Mouse (Mus musculus) adrenal gland, adult 8-10 months (tissue): Measurements from ENCODE around the gene Spag5. TPM values are rescaled to one million over a fixed set of nuclear protein-coding genes. Genes with fewer than 3 reads are reported as not detected.

Experiments
- DNase-seq: peaks from one replicate; pipeline ENCODE4 v3.0.0; 2022
- total RNA-seq, 4 experiments: library from RNA; stranded (reverse); gene quantifications; 2 replicates each; pipeline ENCODE4 v1.2.4; 2022

The Spag5 gene
- total RNA-seq, 4 experiments from 2014 or later, result 5.1 to 8.3 (median 6.9) TPM

DNA sequence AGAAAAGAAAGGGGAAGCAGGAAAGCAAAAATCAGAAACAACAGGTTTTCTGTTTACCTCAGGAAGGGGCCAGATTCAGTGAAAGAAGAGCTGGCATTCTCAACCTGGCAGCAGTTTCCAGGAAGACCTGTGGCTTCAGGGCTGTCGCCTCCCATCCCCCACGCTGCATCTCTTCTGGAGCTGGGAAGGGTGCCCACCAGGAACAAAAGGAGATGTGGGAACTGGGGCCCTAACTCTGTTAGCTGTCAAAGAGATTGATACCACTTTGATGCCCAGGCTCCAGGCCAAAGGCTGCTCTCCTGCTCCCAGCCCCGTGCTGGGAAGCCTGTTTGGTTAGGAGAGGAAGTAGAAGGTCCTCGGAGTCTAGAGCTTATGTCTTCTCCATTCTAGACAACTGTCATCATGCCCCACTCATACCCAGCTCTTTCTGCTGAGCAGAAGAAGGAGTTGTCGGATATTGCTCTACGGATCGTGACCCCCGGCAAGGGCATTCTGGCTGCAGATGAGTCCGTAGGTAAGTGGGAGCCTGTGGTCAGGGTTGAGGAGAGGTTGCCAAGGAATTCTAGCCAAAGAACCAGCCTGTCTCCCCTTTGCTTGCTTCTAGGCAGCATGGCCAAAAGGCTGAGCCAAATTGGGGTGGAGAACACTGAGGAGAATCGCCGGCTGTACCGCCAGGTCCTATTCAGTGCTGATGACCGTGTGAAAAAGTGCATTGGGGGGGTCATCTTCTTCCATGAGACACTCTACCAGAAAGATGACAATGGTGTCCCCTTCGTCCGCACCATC is 22.9 kb downstream of the Spag5 start:
- DNase-seq, result no peak

DNA sequence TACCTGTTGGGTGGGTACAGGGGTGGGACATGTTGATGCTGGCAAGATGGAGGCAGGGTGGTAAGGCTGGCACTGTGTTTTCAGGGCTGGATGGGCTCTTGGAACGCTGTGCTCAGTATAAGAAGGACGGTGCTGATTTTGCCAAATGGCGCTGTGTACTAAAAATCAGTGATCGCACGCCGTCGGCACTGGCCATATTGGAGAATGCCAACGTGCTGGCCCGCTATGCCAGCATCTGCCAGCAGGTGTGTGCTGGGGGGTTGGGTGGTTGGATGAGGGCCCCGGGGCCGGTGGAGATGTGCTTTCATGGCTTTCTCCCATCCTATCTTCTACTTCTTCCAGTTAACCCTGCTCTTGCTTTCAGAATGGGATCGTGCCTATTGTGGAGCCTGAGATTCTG is 23.6 kb downstream of the Spag5 start:
- DNase-seq, result no peak

DNA sequence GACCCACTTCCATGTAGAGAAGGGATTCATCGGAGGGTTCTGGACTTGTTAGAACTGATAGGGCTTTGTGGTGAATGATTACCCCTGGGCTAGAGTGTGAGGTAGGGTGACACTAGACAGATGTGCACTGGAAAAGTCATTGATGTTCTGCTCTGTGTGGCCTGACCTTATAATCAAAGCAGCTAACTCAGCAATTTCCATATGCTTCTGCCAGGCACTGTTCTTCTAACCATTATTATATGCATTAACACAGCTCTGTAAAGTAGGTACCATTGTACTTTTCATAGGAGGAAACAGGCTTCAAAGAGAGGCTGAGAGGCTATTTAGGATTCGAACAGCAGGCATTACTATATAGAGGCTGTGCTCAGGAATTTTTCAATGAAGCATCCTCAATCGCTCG is 25.9 kb downstream of the Spag5 start:
- DNase-seq, result no peak

DNA sequence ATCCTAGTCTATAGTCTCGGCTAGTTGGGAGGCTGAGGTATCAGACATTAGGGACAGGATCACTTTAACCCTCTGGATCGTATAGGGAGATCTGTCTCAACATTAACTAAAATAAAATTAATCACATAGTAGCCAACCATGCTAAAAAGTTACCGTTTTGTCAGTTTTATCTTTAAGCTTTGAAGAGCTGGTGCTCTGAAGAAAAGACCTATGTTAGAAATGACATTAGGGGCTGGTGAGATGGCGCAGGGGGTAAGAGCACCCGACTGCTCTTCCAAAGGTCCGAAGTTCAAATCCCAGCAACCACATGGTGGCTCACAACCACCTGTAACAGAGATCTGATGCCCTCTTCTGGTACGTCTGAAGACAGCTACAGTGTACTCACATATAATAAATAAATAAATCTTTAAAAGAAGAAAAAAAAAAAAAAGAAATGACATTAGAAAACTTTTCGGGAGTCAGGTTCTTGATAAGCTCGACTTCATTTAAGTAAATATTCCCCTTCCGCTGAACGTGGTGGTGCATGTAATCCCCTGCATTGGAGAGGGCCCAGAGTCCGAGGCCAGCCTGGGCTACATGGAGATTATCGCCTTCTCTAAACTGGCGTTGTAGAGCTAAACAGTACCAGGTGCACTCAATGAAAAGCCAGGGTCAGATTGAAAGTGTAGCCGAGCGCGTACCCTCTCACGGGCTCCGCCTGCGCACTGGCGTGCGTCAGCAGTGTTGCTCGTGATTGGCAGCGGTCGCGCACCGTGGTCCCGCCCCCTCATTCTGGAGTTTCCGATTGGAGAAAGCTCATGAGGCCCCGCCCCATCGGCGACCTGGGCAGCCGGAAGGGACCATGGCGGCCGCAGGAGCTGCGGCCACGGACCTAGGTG is 26.5 kb downstream of the Spag5 start, which contains the start of gene Pigs:
Gene Pigs (plus strand): TSS at position 782 of the 878 bp plus-strand sequence.
- peak; percentile 95 for DNase-seq

DNA sequence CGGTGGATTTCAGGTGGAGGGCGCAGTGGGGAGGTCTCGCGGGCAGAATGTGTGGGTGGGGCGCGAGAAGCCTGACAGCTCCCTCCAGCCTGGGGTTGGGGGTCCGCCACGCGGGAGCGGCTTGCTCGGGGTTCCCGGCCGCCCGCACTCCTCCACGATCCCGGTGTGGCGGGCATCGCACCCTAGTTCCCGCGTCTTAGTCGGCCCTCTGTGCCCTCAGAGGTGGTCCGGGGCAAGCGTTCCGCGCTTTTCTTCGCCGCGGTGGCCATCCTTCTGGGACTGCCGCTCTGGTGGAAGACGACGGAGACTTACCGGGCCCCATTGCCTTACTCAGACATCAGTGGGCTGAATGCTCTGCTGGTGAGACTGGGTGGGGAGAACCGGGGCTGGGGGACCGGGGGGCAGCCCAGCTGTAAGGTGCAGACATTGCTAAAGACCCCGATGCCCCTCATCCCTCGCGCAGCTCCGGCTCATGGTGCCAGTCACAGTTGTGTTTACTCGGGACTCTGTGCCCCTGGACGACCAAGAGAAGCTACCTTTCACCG is 27.3 kb downstream of the Spag5 start:
- no peak for DNase-seq

DNA sequence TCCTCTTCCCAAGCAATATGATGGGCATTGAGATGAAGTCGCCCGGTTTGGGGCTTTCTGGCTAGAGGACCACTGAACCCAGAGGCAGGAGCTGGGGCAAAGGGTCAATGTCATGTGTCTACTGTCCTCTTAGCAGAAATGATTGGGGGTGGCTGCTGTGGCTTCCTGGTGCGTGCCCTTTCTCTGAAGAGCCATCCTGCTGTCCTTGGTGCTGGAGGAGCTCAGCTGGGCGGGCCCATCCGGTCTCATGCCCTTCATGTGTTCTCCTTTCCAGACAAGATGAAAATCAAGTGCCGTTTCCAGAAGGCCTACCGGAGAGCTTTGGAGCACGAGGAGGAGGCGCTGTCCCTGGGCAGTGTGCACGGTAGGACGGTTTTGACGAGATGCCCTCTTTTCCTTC is 31.3 kb downstream of the Spag5 start:
- no peak for DNase-seq

DNA sequence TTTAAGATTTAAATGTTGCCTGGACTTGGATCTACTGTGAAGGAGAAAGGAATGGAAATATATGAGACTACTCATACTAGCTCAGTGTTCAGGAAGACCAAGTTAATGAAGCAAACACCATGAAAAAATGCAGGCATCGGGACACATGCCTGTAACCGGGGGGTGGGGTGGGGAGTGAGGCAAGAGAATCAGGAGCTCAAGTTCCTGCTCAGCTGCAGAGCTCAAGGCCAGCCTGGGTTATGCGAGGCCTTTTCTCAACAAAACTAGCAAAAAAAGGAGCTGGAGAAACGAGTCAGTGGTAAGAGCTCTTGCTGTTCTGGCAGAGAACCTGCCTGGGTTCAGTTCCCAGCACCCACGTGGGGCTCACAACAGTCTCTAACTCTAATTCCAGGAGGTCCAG is 32.7 kb downstream of the Spag5 start:
- no peak for DNase-seq

DNA sequence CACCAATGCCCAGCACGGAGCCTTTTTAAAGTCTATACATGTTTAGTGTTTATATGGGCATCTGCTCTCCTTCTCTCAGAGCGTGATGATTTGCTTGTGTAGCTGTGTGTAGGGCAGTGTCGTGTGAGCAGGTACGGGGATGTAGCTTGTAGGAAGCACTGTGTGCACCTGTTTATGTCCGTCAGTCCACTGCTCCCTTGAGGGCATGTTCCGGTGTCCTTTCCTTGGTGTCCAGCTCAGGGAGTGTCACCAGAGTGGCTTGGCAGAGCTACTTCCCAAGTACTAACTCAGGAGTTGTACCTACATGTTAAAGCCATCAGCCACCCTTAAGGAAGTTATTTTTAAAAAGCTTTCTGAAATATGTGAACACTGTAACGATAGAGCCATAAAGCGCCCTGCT is 35.7 kb downstream of the Spag5 start:
- no peak for DNase-seq

DNA sequence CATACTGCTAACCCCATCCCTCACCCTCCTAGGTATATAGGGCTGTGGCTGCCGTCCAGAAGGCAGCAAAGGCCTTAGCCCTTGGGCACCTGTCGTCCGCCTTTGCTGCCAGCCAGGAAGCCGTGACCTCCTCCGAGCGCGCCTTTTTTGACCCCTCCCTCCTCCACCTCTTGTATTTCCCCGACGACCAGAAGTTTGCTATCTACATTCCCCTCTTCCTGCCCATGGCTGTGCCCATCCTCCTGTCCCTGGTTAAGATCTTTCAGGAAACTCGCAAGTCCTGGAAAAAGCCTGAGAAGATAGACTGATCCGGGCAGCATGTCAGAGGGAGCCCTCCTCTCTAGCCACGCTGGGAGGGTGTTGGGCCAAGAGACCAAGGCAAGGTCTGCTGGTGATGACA is 40.4 kb downstream of the Spag5 start:
- no peak for DNase-seq

DNA sequence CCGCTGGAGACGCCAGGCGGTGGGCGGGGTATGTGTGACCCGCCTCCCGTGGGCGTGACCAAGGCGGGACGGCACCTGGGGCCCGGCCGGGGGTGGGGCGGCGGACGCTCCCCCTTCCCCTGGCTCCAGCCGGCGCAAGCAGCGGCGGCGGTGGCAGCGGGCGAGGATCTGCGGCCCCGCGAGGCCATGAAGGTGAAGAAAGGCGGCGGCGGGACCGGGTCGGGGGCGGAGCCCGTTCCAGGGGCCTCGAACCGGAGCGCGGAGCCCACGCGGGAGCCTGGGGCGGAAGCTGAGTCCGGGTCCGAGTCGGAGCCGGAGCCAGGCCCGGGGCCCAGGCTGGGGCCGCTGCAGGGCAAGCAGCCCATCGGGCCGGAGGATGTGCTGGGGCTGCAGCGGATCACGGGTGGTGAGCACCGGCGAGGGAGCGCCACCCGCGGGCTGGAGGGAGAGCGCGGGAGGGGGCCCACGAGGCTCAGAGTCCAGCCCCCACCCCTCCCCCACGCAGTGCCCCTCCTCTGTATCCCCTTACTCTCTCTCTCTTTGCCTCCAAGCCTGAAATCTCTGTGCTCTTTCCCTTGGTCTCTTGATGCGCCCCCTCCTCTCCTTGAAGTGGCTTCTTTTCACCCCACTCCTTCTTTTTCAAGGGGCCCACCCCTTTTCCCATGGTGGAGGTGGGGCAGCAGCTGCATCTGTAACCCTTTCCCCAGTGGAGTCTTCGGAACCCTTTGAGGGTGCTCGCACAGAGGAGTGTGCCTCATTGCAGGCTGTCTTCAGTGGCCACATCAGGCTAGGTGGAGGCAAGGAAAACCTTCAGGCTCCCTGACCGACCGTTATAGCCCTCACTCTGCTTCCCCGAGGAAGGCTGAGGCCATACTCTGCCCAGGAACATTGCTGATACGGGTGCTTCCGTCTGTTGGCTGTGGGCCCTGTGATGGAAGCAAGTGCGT is 42.3 kb downstream of the Spag5 start, which contains the start of gene Unc119:
Gene Unc119 (plus strand): TSS at position 102 of the 947 bp plus-strand sequence.
- DNase-seq, result peak; percentile 74

DNA sequence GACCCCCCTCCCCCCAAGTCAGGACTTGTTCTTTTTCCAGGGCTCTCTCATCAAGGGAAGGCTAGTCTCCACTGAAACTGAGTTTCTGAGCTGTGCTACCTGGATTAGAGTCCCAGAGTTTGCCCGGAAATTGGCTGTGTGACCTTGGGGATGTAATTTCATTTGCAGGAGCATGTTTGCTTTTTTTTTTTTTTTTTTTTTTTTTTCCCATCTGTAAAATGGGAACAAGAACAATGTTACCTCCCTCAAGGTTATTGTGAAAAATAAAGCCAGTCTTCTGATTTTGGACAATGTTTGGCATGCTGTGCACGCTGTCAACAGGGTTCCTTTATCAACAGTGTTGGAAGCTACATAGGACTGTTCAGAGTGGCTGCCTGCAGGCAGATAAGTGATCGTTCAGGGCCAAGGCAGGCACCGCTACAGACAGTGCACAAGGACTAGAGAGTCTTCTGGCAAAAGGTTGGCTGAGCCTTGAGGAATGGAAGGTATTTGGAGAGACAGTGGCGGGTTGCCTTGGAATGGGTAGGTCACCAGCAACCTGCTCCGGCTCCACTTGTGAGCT is 43.1 kb downstream of the Spag5 start:
- DNase-seq, result no peak

DNA sequence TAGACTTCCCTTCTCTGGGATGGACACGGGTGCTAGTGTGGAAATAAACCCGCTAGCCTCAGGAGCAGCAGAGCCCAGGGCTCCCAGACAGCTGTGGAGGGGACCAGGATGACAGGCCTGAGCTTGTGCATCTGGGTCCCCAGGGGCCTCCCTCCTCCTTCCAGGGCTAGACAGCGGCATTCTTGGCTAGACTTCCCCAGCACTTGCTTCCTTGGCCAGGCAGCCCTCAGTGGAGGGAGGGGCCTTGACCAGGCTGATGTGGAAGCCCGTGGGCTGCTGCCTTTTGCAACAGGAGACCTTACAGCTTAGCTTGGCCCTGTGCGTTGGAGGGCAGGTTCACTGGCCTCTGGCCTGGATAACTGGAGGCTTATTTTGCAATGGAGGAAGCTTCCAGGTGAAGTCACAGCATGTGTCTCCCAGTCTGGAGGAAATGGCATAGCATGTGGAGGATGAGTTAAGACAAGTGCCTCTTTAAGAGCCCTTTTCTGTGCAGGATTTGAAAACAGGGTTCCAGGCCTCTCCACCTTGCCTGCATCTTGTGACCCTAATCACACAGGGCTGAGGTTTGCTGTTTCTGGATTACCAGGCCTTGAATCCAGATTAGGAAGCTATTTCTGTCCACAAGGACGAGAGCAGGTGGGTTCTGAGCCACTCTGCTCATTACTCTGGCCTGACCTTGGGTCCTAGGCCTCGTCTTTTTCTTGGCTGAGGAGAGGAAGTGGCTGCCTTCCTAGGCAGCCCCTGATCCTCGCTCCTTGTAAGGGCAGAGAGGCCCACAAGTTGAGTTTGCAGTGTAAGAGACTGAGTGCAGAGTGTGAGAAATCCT is 43.8 kb downstream of the Spag5 start:
- DNase-seq, result peak; percentile 55

DNA sequence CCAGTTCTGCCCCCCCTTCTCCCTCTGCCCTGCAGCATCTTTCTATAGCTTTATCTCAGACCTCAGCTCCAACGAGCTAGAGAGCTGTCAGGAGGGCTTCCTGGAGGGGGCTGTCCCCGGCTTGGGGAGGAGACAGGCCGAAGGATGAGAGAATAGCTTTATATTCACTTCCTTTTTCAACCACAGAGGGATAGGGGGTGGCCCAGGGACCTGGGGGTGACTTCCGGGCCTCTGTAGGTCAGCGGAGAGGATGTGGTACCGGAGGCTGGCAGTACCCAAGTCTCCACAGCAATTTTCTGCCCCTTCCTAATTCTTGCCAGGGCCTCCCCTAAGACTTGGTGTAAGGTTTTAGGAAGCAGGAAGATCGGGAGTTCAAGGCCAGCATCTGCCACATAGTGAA is 44.5 kb downstream of the Spag5 start:
- no peak for DNase-seq

DNA sequence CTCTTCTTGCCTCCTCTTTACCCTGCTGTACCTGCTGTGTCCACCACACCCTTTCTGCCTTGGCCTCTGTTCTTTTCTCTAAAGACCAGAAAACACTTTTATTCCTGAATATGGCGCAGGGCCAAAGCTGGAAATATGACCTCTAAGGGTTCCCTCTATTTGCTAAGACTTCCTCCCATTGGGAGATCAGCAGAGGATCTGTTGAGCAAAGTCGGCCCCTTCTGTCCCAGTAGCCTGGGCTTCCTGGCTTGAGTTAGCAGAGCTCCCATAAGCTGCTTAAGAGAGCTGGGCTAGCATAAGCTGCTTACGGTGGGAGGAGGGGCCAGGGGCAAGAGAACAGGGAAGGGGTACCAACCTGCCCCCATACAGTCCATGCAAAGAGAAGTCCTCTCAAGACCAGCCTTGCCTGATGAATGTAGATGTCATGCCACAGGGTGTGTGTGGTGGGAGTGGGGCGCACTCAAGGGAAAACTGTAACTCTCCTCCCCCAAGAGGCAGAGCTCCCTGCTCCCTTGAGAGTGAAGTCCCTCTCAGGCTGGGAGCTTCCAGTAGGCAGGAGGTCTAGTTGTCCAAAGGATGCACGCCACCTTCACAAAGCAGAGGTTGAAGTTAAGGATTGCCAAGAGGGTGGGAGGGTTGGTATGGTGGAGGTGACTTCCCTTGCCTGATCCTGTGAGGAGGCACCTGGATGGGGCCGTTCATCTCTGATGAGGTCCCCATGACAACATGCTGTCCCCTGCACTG is 45.2 kb downstream of the Spag5 start:
- DNase-seq, result no peak

DNA sequence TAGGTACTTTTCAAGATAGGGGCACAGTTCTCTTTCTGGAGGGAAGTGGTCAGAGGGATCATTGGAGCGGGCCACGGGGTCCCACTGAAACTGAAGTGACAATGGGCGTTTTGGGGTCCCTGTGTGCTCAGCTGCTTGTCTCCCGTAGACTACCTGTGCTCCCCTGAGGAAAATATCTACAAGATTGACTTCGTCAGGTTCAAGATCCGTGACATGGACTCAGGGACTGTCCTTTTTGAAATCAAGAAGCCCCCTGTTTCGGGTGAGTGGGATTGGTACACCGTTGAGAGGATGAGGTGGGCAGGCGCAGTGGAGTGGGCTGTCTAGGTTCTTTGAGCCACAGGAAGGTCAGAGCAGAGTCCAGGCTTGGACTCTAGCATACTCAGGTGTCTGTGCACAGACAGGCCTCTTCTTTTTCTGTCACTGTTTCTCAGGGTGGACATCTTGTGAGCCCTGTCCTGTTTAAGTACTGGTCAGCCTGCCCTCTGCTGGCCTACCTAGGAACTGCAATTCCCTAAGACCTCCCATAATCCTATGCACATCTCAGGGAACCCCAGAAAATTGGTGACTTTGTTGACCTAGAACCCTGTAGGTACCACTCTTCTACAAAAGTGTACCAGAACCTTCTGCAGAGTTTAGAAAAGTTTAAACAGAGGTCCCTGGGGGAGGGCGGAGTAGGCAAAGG is 45.9 kb downstream of the Spag5 start:
- DNase-seq, result no peak

DNA sequence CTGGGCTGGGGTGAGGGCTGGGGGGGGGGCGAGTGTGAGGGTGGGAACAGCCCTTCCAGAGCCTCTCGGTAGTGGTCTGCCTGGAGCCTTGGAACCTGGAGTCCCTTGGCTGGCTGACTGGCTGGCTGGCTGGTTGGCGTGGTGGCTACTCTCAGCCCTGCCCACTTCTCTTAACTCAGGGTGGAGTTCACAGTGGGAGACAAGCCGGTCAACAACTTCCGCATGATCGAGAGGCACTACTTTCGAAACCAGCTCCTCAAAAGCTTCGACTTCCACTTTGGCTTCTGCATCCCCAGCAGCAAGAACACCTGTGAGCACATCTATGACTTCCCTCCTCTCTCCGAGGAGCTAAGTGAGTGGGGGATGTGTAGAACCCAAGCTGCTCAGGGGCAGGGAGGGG is 46.6 kb downstream of the Spag5 start:
- DNase-seq, result no peak

DNA sequence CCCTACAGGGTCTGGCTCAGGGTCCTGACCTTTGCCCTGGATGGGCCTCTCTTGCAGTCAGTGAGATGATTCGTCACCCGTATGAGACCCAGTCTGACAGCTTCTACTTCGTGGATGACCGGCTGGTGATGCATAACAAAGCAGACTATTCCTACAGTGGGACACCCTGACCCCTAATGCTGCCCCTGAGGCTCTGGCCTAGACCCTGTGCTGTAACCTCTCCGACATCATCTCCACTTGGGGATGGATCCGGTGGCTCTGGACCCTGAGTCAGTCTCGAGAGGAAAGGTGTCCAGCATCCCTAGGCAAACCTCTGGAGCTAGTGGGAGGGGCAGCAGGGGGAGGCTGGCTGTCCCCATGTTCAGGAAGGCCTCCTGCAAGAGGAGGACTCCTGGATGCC is 47.1 kb downstream of the Spag5 start:
- DNase-seq, result no peak

DNA sequence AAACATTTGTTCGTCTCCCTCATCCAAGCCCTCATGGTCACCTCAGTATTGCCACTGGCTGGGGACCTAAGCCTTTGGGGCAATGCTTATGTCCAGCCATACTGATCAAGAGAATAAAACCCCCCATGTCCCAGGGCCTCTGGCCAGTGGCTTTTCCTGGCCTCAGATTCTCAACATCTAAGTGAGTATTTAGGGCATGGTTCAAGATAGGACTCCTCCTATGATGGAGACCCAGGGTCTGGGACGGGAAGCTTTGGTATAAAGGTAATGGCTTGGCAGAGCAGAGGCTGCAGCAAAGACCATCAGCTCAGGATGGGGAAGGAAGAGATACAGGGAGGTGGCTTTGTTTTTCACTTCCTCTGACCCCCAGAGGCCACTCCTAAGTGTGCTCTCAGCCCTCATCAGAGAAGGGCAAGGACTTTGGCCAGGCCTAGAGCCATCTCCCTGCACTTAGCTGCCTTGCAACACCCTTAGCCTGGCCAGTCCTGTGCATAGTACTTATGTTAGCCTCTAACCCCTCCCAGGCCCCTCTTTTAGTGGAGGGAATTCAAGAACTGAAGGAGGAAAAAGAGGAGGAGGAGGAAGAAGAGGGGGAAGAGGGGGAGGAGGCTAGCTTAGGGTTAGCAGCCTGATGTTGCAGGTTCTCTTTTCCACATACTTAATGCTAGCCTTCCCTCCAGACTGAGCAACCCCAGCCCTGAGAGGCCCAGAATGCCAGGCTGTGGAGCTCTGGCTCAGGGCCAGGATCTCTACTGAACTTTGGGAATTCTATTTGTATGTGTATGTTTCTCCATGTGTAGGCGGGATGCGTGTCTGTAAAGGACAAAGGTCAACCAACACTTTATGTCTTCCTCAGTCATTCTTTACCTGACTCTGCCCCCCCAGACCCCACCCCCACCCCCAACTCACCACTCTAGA is 48.4 kb downstream of the Spag5 start:
- no peak for DNase-seq
